Mouse (Mus musculus) brain, embryonic 14.5 days (tissue): Measurements from ENCODE around the gene Rpl39l.

Source experiments
- CTCF ChIP-seq: fragments of 200-500 bp; IDR thresholded peaks from 2 replicates; pipeline ENCODE4 v1.5.1; 2012; ENCODE audit warnings: inconsistent platforms, mild to moderate bottlenecking, moderate library complexity, borderline replicate concordance; ENCODE audit not compliant: insufficient read depth, insufficient read length; ENCODE audit errors: extremely low read depth
- POLR2A ChIP-seq: fragments of 200-500 bp; IDR thresholded peaks from 2 replicates; pipeline ENCODE4 v1.6.1; 2012; ENCODE audit warnings: mild to moderate bottlenecking, inconsistent platforms, borderline replicate concordance; ENCODE audit not compliant: poor library complexity, insufficient read depth, insufficient read length, severe bottlenecking; ENCODE audit errors: extremely low read depth

GRCm38 (mm10) chr16:10208777-10209176 is 38.8 kb downstream of the Rpl39l start:
- TF ChIP-seq POLR2A (no peak), CTCF (no peak)
